Mouse (Mus musculus) limb, embryonic 11.5 days (tissue): ENCODE data around the gene Lysmd4. TPM values are rescaled to one million over a fixed set of nuclear protein-coding genes. Genes with fewer than 3 reads are reported as not detected.

ENCODE experiments used
- ATAC-seq: fragments of 200-750 bp; cut with Nextera tagmentation; 2 replicates; pipeline ENCODE4 v1.8.0; 2017; ENCODE audit warnings: low read depth; ENCODE audit not compliant: insufficient number of reproducible peaks, low FRiP score, low TSS enrichment
- DNase-seq: peaks from one replicate; pipeline ENCODE4 v3.0.0-alpha.2; 2015; ENCODE audit warnings: low spot score
- H3K27ac ChIP-seq: fragments of 300-500 bp; sonication (generic); replicated peaks from 2 replicates; pipeline ENCODE4 v1.5.1; 2014; ENCODE audit warnings: low read depth, mild to moderate bottlenecking, low read length
- H3K27me3 ChIP-seq: fragments of 300-500 bp; sonication (generic); 2 replicates; pipeline ENCODE4 v1.6.1; 2014; ENCODE audit warnings: mild to moderate bottlenecking, low read length, mixed read lengths; ENCODE audit not compliant: control insufficient read depth, insufficient read depth
- H3K36me3 ChIP-seq: fragments of 300-500 bp; sonication (generic); 2 replicates; pipeline ENCODE4 v1.6.1; 2014; ENCODE audit warnings: mild to moderate bottlenecking, low read length, moderate library complexity, mixed read lengths; ENCODE audit not compliant: control insufficient read depth, insufficient read depth
- H3K4me1 ChIP-seq: fragments of 300-500 bp; sonication (generic); 2 replicates; pipeline ENCODE4 v1.6.1; 2014; ENCODE audit warnings: low read length, mixed read lengths; ENCODE audit not compliant: control insufficient read depth, insufficient read depth
- H3K4me2 ChIP-seq: fragments of 300-500 bp; sonication (generic); 2 replicates; pipeline ENCODE4 v1.6.1; 2014; ENCODE audit warnings: low read depth, mild to moderate bottlenecking, moderate library complexity; ENCODE audit not compliant: severe bottlenecking
- H3K4me3 ChIP-seq: fragments of 300-500 bp; sonication (generic); 2 replicates; pipeline ENCODE4 v1.5.1; 2014; ENCODE audit warnings: low read depth, low read length
- H3K9ac ChIP-seq: fragments of 300-500 bp; sonication (generic); 2 replicates; pipeline ENCODE4 v1.6.1; 2014; ENCODE audit warnings: mild to moderate bottlenecking, low read length
- H3K9me3 ChIP-seq: fragments of 300-500 bp; sonication (generic); 2 replicates; pipeline ENCODE4 v1.6.1; 2016; ENCODE audit warnings: low read length; ENCODE audit not compliant: control insufficient read depth
- WGBS: fragments of 180-500 bp; shearing (Covaris S2); extraction: QIAGEN DNeasy Blood & Tissue Kit; methylation state at CpG from one replicate; pipeline ENCODE4 v1.1.7; 2014; 5-methylcytosine and 5-hydroxymethylcytosine counted together
- polyA plus RNA-seq: library from polyadenylated mRNA; unstranded; fragments of >200 nt; fragmentation: Nextera tagmentation; extraction: Ambion mirVana; gene quantifications from 2 replicates; pipeline ENCODE4 v1.2.1, GENCODE M21; 2014

Lysmd4 gene
- polyA plus RNA-seq, 1 experiment from 2014 or later, result 11.6 TPM

DNA sequence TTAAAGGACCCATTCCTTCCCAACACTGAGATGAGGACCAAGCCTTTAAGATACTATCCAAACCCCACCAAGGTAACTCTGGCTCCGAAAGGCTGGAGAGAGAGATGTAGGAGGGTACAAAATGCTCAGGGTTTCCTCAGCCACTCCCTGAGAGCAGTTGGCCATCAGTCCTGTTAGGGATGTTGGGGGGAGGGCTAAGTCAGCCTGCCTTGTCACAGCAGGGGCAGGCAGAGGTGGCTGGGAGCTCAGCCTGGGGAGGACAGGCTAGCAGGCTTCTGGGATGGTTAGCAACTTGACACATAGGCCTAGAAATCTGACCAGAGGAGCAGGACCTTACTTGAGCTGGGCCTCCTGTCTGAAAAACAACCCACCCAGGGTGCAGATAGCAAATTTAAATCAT is 5.2 kb downstream of the Lysmd4 start:
- Histone ChIP-seq H3K4me3 (no peak overlapping the region), H3K9me3 (no peaks in the 10 kb centered on the region), H3K4me1 (no peaks in the 10 kb centered on the region), H3K27ac (no peak overlapping the region), H3K4me2 (no peak overlapping the region), H3K9ac (no peak overlapping the region), H3K27me3 (no peaks in the 10 kb centered on the region), H3K36me3 (peaks cover 4% of the 10 kb centered on the region; the same call in 1 of the 2 replicates)
- DNase-seq (no peak), ATAC-seq (no peak)
- WGBS, result 81% methylated on average over 1 of the region's 1 CpGs

DNA sequence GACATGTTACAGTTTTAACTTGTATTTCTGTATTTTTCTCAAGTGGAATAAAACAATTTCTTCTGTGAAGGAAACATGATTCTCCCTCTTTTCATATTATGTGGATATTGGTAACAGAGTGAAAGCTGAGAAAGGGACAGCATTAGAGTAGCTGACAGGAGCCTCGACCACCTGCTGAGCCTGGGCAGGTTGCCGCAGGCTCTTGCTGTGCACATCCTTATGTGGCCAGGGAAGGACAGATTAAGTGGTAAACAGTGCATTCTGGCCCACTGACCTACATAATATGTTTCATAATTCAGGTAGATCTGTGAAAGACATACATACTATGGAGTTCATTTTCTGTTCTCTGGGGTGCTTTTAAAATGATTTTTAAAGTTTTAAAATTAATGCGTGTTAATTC is 6.0 kb downstream of the Lysmd4 start:
- ATAC-seq, result no peak
- DNase-seq, result no peak
- H3K9ac ChIP-seq, result no peak overlapping the region
- no peaks in the 10 kb centered on the region for H3K4me1 ChIP-seq
- no peaks in the 10 kb centered on the region for H3K9me3 ChIP-seq
- no peaks in the 10 kb centered on the region for H3K27me3 ChIP-seq
- H3K36me3 ChIP-seq, result peaks cover 4% of the 10 kb centered on the region; the same call in 1 of the 2 replicates
- 77% methylated on average over 3 of the region's 3 CpGs for WGBS
- H3K27ac ChIP-seq, result no peak overlapping the region
- no peak overlapping the region for H3K4me2 ChIP-seq
- H3K4me3 ChIP-seq, result no peak overlapping the region

DNA sequence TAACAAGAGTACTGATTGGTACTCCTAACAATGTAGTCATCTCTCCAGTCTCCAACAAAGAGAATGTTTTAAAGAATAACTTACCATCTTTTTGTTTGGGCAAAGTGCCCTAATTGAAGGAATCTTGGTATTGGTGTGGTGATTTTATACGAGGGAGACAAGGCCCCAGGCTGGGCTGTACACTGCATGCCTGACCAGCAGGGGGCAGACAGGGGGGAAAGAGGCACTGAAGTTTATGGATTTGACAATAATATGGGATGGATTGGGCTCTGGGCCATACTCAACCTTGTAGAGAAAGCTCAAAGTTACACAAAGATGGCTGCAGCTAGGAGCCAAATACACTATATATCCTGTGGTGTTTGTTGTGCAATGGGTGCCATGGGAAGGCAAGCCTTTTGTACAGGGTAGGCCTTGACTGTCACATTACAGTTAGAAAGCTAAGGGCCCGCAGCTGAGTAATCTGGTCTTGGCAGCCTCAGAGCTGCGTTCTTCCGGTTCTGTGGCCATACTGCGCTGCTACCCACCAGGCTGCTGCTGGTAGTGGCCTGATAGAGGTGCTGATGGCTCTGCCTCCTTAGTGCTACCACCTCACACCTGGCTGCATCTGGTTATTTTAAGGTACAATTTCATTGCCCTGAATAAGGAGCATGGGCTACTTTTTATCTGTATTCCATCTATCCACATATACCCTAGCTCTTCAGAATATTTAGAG is 6.7 kb downstream of the Lysmd4 start:
- no peak for ATAC-seq
- WGBS, result 85% methylated on average over 5 of the region's 5 CpGs
- no peak overlapping the region for H3K4me3 ChIP-seq

DNA sequence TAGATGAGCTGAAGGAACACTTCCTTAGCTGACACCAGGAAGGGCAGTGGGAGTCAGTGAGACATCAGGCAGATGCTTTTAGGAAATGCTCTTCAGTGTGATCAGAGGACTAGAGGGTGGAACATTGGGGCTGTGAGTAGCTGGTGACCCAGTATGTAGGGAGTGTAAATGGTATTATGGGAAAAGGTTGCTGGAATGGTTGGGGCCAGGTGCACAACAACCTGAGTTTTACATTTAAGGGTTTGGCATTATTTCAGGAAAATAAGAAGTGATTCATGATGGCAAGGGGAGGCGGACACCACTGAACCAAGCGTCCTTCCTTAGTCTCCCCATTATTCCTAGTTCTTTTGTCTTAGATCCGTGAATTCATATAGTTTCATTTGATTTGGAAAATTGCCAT is 7.4 kb downstream of the Lysmd4 start:
- no peak overlapping the region for H3K4me2 ChIP-seq
- no peaks in the 10 kb centered on the region for H3K9me3 ChIP-seq
- 89% methylated on average over 3 of the region's 3 CpGs for WGBS

More for the DNA sequence above, 6.7 kb downstream of the Lysmd4 start:
- Histone ChIP-seq H3K27ac (no peak overlapping the region), H3K27me3 (no peaks in the 10 kb centered on the region), H3K9ac (no peak overlapping the region), H3K4me1 (no peaks in the 10 kb centered on the region), H3K36me3 (peaks cover 4% of the 10 kb centered on the region; the same call in 1 of the 2 replicates), H3K9me3 (no peaks in the 10 kb centered on the region), H3K4me2 (no peak overlapping the region)
- DNase-seq, result peak; percentile 68

DNA sequence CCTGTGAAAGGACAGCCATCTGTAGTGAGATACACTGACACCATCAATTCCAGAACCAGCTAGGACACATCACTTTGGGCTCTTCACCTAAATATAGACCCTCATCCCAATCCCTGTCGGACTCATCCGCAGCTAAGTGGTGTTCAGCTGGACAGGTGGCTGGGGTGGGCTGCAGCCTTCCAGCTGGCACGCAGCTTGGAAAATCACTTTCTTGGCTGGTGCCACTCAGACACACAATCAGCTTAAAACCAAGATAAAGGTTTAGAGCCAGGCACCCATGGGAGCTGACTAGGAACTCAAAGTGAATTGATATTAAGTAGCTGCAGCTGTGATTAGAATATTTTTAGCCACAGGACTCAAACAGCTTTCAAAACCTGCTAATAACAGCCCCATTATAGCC is 7.9 kb downstream of the Lysmd4 start:
- Histone ChIP-seq H3K9me3 (no peaks in the 10 kb centered on the region), H3K4me2 (no peak overlapping the region), H3K27ac (no peak overlapping the region), H3K36me3 (peaks cover 7% of the 10 kb centered on the region), H3K9ac (no peak overlapping the region), H3K4me1 (no peaks in the 10 kb centered on the region), H3K4me3 (no peak overlapping the region), H3K27me3 (no peaks in the 10 kb centered on the region)
- ATAC-seq (no peak), DNase-seq (no peak)
- 91% methylated on average over 3 of the region's 3 CpGs for WGBS

More for the DNA sequence above, 7.4 kb downstream of the Lysmd4 start:
- DNase-seq, result no peak
- no peak overlapping the region for H3K9ac ChIP-seq
- H3K27ac ChIP-seq, result no peak overlapping the region
- no peaks in the 10 kb centered on the region for H3K4me1 ChIP-seq
- H3K4me3 ChIP-seq, result no peak overlapping the region
- ATAC-seq, result no peak
- H3K36me3 ChIP-seq, result peaks cover 7% of the 10 kb centered on the region
- H3K27me3 ChIP-seq, result no peaks in the 10 kb centered on the region

DNA sequence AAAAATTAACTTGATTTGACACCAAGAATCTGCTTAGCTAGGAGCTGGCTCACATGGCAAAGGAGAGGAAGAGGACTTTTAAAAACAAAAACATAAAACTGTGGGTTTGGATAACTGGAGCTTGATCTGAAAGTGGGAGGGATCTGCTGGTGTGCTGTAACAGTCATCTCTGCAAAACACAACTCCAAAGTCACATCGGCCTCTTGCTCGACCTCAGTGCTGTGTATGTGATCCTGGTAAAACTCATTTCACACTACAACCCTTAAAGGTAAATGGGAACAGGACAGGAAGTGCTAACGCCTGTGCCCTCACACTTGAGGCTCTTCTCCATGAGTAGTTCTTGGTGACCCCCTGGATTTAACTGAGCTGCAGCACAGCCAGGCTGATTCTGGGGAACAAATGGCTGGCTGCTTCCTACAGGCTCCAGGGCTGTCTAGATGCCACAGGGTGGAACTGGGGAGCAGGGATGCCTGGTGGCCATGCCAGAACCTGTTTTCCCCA is 8.3 kb downstream of the Lysmd4 start:
- peaks cover 7% of the 10 kb centered on the region for H3K36me3 ChIP-seq
- no peak overlapping the region for H3K4me3 ChIP-seq
- H3K9ac ChIP-seq, result no peak overlapping the region
- DNase-seq (no peak), ATAC-seq (no peak)
- H3K27me3 ChIP-seq, result no peaks in the 10 kb centered on the region
- H3K27ac ChIP-seq, result no peak overlapping the region
- no peaks in the 10 kb centered on the region for H3K9me3 ChIP-seq
- no peak overlapping the region for H3K4me2 ChIP-seq
- WGBS, result 80% methylated on average over 3 of the region's 3 CpGs
- H3K4me1 ChIP-seq, result no peaks in the 10 kb centered on the region

DNA sequence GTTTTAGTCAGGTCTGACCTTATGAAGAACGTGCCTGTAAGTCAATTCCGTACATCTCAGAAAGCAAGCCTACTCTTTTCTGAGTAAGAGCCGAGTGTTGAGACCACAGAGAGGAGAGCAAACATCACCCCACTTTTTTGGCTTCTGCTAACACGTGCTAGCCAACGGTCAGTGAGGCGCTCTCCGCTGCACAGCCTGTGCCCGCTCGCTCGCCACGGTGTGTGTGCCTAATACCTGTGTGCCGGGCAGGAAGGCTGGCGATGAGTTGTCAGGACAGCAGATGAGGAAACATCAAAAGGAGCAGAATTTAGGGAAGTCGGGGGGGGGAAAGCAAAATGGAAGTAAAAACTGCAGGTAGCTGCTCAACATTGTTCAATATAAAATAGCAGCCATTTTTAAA is 10.2 kb downstream of the Lysmd4 start:
- H3K4me1 ChIP-seq, result no peaks in the 10 kb centered on the region
- H3K4me2 ChIP-seq, result no peak overlapping the region
- H3K36me3 ChIP-seq, result peaks cover 3% of the 10 kb centered on the region; the same call in 1 of the 2 replicates
- DNase-seq, result peak; percentile 10
- no peak overlapping the region for H3K27ac ChIP-seq
- no peaks in the 10 kb centered on the region for H3K9me3 ChIP-seq
- H3K4me3 ChIP-seq, result no peak overlapping the region
- no peak overlapping the region for H3K9ac ChIP-seq
- no peaks in the 10 kb centered on the region for H3K27me3 ChIP-seq
- no peak for ATAC-seq
- 91% methylated on average over 14 of the region's 14 CpGs for WGBS

DNA sequence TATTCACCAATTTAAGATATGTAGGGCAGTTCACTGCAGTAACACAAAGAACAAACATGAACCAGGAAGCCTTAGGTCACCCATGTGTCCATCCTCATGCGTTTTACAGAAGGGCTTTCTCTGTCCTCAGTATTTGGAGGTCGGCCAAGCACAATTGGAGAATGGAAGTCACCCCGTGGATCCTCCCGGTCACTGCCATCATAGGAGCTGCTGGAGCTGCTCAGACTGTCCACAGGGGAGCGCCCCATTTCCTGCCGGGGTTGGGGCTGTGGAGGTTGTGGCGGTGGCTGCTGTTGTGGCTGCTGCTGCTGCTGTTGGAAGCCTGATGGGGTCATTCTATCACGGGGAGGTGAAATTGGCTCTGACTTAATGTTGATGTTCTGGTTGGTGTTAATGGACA is 12.5 kb downstream of the Lysmd4 start:
- peak; percentile 19 for DNase-seq
- Histone ChIP-seq H3K27ac (no peak overlapping the region), H3K9ac (no peak overlapping the region), H3K4me2 (no peak overlapping the region), H3K4me3 (no peak overlapping the region), H3K4me1 (no peaks in the 10 kb centered on the region), H3K27me3 (no peaks in the 10 kb centered on the region), H3K9me3 (no peaks in the 10 kb centered on the region), H3K36me3 (peaks cover 3% of the 10 kb centered on the region; the same call in 1 of the 2 replicates)
- 84% methylated on average over 8 of the region's 8 CpGs for WGBS
- ATAC-seq, result no peak
